Mouse (Mus musculus): ENCODE results near the gene Cant1. TPM values are rescaled to one million over a fixed set of nuclear protein-coding genes. Genes with fewer than 3 reads are reported as not detected.
A peak's percentile ranks its signal among the peaks of the same experiment; 100 is the strongest.

Cant1 gene
- total RNA-seq, 2 experiments from 2014 or later: 20.1 to 20.7 TPM

- DNase-seq (ENCODE audit: low spot score in 2 of 2): peak in 1 of 2 experiments; percentile 16
Observed at GRCm38 (mm10) chr11:118375881-118376280, 43.0 kb downstream of the Cant1 start.

GRCm38 (mm10) chr11:118375461-118375860 is 43.4 kb downstream of the Cant1 start:
- no peak for DNase-seq (ENCODE audit: low spot score in 2 of 2)

GRCm38 (mm10) chr11:118375006-118375405 is 43.9 kb downstream of the Cant1 start:
- no peak for DNase-seq (ENCODE audit: low spot score in 2 of 2)

DNA sequence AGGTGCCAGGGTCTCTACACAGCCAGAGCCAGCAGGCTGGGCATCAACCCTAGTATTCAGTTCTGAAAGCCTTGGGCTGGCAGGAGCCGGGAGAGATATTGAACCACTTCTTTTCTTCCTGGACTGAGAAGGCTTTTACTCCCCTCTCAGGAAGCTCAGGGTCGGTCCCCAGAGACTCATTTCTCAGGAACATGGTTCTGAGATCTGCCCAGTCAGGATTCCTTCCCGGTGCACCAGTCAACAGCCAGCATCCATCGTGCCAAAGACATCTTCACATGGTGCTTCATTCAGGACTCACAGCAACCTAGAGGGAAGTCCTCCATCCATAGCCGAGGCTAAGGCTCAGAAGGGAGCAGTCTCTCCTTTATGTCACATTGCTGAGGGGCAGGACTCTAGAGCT is 44.4 kb downstream of the Cant1 start:
- no peak for DNase-seq (ENCODE audit: low spot score in 2 of 2)

GRCm38 (mm10) chr11:118372641-118373040 is 46.2 kb downstream of the Cant1 start:
- no peak for DNase-seq (ENCODE audit: low spot score in 2 of 2)

DNA sequence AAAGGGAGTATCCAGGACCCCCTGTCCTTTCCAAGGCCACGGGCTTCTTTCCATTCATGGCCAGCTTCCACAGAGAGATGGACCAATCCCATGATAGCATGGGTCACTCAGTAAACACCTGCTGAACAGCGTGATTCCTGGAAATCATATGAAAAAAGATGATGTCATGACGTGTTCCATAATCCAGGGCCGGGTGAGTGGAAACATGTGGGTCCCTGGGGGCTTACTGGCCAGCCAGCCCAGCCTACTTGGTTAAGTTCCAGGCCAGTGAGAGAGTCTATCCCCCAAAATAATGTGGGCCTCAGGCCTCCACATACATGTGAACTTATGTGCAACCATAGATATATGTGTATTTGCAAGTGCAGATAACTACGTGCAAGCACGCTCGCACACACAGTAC is 47.0 kb downstream of the Cant1 start:
- DNase-seq (ENCODE audit: low spot score in 2 of 2): no peak

- DNase-seq (ENCODE audit: low spot score in 2 of 2): no peak
Observed at GRCm38 (mm10) chr11:118369657-118370056, 49.2 kb downstream of the Cant1 start.

DNA sequence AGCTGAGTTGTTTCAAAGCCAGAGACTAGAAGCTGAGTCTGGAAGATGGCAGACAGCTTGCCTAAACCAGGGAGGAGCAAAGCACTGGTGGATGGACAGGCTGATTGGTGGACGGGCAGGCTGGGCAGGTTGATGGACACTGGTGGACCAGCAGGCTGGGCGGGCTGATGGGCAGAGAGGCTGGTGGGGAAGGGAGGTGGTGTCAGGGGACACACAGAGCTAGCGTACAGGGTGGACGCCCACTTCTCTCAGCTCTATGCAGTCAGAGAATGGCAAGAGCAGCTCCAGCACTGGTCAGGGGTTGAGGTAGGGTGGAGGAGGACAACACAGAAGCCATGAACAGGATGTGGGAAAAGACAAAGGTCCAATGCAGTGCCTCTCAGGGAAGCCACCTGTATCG is 49.6 kb downstream of the Cant1 start:
- no peak for DNase-seq (ENCODE audit: low spot score in 2 of 2)

GRCm38 (mm10) chr11:118368330-118368729 is 50.6 kb downstream of the Cant1 start:
- no peak for DNase-seq (ENCODE audit: low spot score in 2 of 2)

DNA sequence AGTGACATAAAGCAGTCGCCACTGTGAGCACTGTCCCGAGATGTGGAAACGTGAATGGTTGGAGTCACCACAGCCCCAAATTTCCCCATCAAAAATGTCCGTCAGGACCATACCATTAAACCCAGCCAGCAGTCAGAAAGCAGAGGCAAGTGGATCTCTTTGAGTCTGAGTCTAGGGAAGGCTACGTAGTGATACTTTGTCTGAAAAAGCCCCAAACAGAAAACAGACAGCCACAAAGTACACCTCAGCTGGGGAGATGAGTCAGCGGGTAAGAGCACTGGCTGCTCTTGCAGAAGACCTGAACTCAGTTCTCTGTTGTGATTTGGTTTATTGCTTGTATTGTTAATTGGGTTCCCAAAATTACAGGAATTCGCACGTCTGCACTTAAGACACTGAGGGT is 52.3 kb downstream of the Cant1 start:
- no peak for DNase-seq (ENCODE audit: low spot score in 2 of 2)

GRCm38 (mm10) chr11:118366108-118366507 is 52.8 kb downstream of the Cant1 start:
- DNase-seq (ENCODE audit: low spot score in 2 of 2): no peak

DNA sequence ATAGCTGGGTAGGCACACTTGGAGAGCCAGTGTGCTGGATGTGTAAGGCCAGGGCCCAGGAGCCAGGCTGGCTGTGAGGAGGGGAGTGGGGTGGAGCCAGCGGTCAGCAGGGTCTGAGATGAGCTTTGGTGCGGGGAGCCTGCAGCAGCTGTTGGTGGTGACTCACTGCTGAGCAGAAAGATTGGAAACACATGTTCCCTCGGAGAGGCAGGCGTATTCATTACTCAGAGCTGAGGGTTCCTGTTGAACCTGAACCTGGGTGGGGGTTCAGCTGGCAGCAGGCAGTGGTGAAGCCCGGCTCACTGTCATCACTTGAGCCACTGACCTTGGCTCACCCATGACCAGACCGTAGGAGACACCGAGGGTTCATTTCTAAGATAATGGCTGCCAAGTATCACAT is 53.7 kb downstream of the Cant1 start:
- DNase-seq (ENCODE audit: low spot score in 2 of 2): peak; percentile 52 to 73

DNA sequence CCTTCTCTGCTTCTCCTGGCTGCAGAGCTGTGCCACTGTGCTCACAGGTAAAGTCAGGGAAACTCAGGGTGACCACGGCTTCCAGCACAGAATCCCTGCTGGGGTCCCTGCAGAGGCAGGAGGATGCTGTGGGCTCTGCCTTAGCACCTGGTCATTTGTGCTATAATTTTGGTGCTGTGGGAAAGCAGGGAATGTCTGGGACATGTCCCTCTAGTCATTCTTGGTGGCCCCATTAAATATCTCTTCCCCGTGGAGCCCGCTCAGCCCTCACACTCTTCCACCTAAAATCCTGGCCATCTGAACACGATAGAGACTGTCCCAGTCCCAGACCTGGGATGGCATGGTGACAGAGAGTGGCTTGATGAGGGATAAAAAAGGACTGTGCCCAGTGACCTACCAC is 54.9 kb downstream of the Cant1 start:
- no peak for DNase-seq (ENCODE audit: low spot score in 2 of 2)

DNA sequence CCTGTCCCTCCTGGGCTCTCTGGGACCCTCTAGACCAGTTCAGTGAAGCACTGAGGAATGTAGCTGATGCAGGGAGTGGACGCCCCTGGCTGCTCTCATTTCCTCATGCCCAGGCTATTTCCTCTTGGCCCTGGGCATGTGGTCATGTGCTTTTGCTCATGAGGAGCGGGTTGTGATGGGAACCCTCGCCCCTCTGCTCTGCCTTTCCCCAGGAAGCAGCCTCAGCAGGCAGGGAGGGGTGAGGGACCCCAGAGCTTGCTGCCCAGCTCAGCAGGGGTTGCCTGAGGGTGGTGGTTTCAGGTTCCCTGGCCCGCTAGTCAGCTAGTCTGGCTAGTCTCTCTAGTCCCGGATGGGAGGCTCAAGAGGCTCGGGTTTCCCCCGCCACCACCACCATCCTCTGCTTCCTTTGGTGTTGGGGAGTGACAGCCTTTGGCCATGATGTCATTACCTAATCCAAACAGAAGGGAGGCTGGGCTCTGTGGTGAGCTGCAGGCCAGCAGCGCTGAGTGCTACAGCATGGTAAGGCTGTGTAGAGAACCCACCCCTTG is 55.8 kb downstream of the Cant1 start:
- DNase-seq (ENCODE audit: low spot score in 2 of 2): peak; percentile 45 to 65

DNA sequence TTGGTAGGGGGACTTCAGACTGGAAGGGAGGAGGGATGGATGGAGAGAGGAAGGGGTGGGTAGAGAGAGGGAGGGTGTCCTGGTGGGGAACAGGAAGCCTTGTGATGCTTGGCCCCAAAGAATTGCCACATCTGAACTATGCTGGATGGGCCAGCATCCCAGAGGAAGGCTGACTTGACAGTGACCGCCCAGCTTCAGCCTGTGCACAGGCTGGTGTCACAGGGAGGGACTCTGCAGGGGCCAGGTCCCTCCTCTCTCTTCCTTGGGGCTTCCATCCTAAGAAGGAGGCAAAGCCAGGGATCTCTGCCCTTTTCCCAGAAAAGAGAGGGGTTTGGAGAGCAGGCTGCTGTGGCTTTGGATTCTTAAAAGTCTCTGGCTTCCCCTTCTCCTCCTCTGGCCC is 56.4 kb downstream of the Cant1 start:
- no peak for DNase-seq (ENCODE audit: low spot score in 2 of 2)

DNA sequence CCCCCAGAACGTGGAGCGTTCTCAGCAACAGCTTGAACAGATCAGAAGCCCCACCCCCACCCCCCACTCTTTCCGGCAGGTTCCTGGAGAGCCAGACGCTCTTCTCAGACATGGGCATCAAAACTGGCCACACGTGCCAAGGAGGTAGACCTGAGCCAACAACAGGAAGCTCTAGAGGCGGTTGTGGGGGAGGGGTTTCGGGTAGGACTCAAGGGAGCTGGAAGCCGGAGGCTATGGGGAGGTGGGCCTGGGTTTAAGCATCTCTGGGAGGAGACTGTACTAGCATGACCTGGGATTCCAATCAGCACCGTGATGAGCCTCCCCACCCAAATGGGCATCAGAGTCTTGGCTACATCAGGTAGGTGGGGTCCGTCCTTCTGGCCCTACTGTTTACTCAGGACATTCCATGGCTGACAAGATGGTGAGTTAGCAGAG is 58.0 kb downstream of the Cant1 start:
- no peak for DNase-seq (ENCODE audit: low spot score in 2 of 2)

DNA sequence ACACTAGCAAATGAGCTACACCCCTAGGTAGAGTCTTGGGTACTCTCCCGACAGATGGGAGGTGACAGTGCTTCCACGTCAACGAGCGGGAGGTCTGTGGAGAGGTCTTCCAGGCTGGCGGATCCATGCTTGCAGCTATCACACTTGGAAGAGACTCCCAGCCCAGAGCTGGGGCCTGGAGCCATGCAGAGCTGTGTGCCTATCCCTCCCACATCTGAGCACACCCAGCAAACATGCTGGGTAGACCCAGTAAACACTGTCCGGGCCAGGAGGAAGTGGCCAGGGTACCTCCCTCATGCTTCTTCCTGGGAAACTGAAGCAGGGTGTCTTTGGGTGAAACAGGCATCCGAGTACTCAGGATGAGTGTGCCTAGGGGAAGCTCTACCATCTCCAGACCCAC is 58.4 kb downstream of the Cant1 start:
- DNase-seq (ENCODE audit: low spot score in 2 of 2): no peak

Other genes starting within 250 kb of the Cant1 start
- gene Cyth1, start 170.5 kb downstream of the Cant1 start, total RNA-seq (2021): 10 to 100 TPM; 28.4 to 32.2 TPM
- 10 to 100 TPM; 14.8 to 16.6 TPM for gene Usp36, start 128.8 kb downstream of the Cant1 start, total RNA-seq (2021)
- gene Cep295nl, start 76.6 kb downstream of the Cant1 start, total RNA-seq (2021): 1 to 10 TPM; 3.2 to 4.3 TPM
- 100 to 1,000 TPM; 211 to 244 TPM for gene Timp2, start 63.3 kb downstream of the Cant1 start, total RNA-seq (2021)
- gene Lgals3bp, start 17.0 kb downstream of the Cant1 start, total RNA-seq (2021): 10 to 100 TPM; 16.3 to 19.6 TPM
- 10 to 100 TPM; 33.2 to 37.6 TPM for gene C1qtnf1, start 9.1 kb upstream of the Cant1 start, total RNA-seq (2021)
- 10 to 100 TPM; 16.0 to 27.7 TPM for gene Engase, start 57.7 kb upstream of the Cant1 start, total RNA-seq (2021)